Mouse (Mus musculus) stomach, embryonic 14.5 days (tissue): Measurements from ENCODE around the gene Mrpl57. TPM values are rescaled to one million over a fixed set of nuclear protein-coding genes. Genes with fewer than 3 reads are reported as not detected.
"Not testable (repeated sequence)": the region's sequence is repeated elsewhere in the genome, so short reads cannot be mapped to it uniquely, and the experiment has no call there.

ENCODE experiments used
- ATAC-seq: fragments of 200-750 bp; cut with Nextera tagmentation; 2 replicates; pipeline ENCODE4 v1.8.0; 2017; ENCODE audit warnings: low read depth, moderate TSS enrichment; ENCODE audit not compliant: insufficient number of reproducible peaks, insufficient read depth, low FRiP score
- H3K27ac ChIP-seq: fragments of 300-500 bp; sonication (generic); 2 replicates; pipeline ENCODE4 v1.5.1; 2014; ENCODE audit warnings: mild to moderate bottlenecking, low read length, moderate library complexity, mixed read lengths
- H3K27me3 ChIP-seq: fragments of 300-500 bp; sonication (generic); 2 replicates; pipeline ENCODE4 v1.6.1; 2014; ENCODE audit warnings: low read length, control low read depth, mixed read lengths; ENCODE audit not compliant: control insufficient read depth, insufficient read depth
- H3K36me3 ChIP-seq: fragments of 300-500 bp; sonication (generic); 2 replicates; pipeline ENCODE4 v1.6.1; 2014; ENCODE audit warnings: mild to moderate bottlenecking, control low read depth, low read length, moderate library complexity, mixed read lengths; ENCODE audit not compliant: control insufficient read depth, insufficient read depth
- H3K4me1 ChIP-seq: fragments of 300-500 bp; sonication (generic); 2 replicates; pipeline ENCODE4 v1.6.1; 2014; ENCODE audit warnings: low read length, control low read depth, mixed read lengths; ENCODE audit not compliant: control insufficient read depth, insufficient read depth
- H3K4me2 ChIP-seq: fragments of 300-500 bp; sonication (generic); replicated peaks from 2 replicates; pipeline ENCODE4 v1.6.1; 2014; ENCODE audit warnings: low read depth, low read length, control low read depth
- H3K4me3 ChIP-seq: fragments of 300-500 bp; sonication (generic); 2 replicates; pipeline ENCODE4 v1.5.1; 2014; ENCODE audit warnings: low read depth, low read length, control low read depth
- H3K9ac ChIP-seq: fragments of 300-500 bp; sonication (generic); replicated peaks from 2 replicates; pipeline ENCODE4 v1.6.1; 2014; ENCODE audit warnings: low read depth, mild to moderate bottlenecking, control low read depth, low read length, moderate library complexity, mixed read lengths
- H3K9me3 ChIP-seq: fragments of 300-500 bp; sonication (generic); 2 replicates; pipeline ENCODE4 v1.6.1; 2016; ENCODE audit warnings: low read depth, low read length, control low read depth; ENCODE audit not compliant: control insufficient read depth
- WGBS: fragments of 180-500 bp; shearing (Covaris S2); extraction: QIAGEN DNeasy Blood & Tissue Kit; methylation state at CpG from one replicate; pipeline ENCODE4 v1.1.7; 2014; 5-methylcytosine and 5-hydroxymethylcytosine counted together
- polyA plus RNA-seq: library from polyadenylated mRNA; unstranded; fragments of >200 nt; fragmentation: Nextera tagmentation; extraction: Ambion mirVana; gene quantifications from 2 replicates; pipeline ENCODE4 v1.2.1, GENCODE M21; 2014

The Mrpl57 gene
- polyA plus RNA-seq, 1 experiment from 2014 or later = 167 TPM

DNA sequence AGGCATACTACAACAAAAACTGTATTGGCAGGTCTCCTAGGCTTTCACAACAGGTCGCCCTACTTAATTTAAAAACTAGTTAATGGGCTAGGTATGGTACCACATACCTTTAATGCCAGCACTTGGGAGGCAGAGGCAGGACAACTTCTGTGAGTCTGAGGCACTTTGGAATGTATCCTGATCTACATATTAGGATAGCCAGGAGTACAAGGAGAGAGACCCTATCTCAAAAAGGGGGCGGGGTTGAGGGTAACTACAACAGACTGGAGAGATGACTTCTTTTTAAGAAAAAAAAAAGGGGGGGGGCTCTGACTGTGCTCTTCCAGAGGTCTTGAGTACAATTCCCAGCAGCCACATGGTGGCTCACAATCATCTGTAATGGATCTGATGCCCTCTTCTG, 22.6 kb downstream of the Mrpl57 start:
- Histone ChIP-seq H3K4me3 (no peak overlapping the region), H3K4me2 (no peak overlapping the region), H3K27ac (no peak overlapping the region), H3K9ac (no peak overlapping the region), H3K9me3 (no peaks in the 10 kb centered on the region), H3K4me1 (no peaks in the 10 kb centered on the region), H3K27me3 (no peaks in the 10 kb centered on the region), H3K36me3 (peaks cover 9% of the 10 kb centered on the region)
- 88% methylated on average over 2 of the region's 2 CpGs for WGBS
- ATAC-seq = no peak

DNA sequence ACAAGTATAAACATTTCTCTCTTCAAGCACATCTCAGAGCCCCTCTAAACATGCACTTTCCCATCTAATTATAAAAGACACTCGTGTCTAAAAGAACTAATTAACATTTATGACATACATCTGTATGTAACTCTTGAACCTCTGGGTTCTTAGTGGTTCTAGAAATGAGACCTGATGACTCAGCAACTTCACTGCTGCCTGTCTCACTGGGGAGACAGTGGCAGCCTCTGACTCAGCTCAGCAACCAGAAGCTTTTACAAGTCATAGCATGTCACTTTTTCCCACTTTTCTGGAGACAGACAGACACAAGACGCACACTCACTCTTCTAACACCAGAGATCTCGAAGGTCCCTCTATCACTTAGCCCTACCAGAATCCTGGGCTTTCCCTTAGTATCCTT, 24.3 kb downstream of the Mrpl57 start:
- no peak overlapping the region for H3K27ac ChIP-seq
- no peaks in the 10 kb centered on the region for H3K9me3 ChIP-seq
- peaks cover 11% of the 10 kb centered on the region for H3K36me3 ChIP-seq
- H3K4me1 ChIP-seq = no peaks in the 10 kb centered on the region
- no peak overlapping the region for H3K4me2 ChIP-seq
- no peaks in the 10 kb centered on the region for H3K27me3 ChIP-seq
- WGBS = 87% methylated on average over 3 of the region's 3 CpGs
- no peak overlapping the region for H3K9ac ChIP-seq
- no peak for ATAC-seq
- no peak overlapping the region for H3K4me3 ChIP-seq

DNA sequence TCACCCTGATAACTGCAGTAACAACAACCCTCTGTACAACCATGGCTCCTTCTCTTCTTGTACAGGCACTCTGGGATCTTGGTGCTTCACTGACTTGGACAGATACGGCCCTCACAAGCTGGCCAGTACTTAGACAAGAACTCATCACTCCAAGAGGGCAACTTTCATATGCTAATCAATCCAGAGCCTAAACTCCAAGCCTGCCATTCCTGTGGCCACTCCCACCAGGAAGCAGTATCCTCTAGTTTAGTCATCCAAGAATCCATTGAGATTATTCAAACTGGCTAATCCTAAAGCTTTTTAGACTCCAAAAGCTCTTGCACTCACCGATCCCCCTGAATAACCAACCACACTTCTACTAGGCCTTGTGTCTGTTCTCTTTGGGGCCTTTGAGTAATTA, 26.9 kb downstream of the Mrpl57 start:
- no peak for ATAC-seq
- H3K27me3 ChIP-seq = no peaks in the 10 kb centered on the region
- H3K9me3 ChIP-seq = no peaks in the 10 kb centered on the region
- WGBS = 89% methylated on average over 2 of the region's 2 CpGs
- H3K4me2 ChIP-seq = no peak overlapping the region
- H3K4me3 ChIP-seq = no peak overlapping the region
- H3K4me1 ChIP-seq = no peaks in the 10 kb centered on the region
- no peak overlapping the region for H3K9ac ChIP-seq
- peaks cover 15% of the 10 kb centered on the region for H3K36me3 ChIP-seq
- no peak overlapping the region for H3K27ac ChIP-seq

GRCm38 (mm10) chr14:57856037-57856436, 30.0 kb downstream of the Mrpl57 start:
- not testable (repeated sequence) for H3K9ac ChIP-seq, H3K27me3 ChIP-seq, H3K9me3 ChIP-seq, H3K4me2 ChIP-seq, H3K4me1 ChIP-seq, H3K27ac ChIP-seq, ATAC-seq, H3K36me3 ChIP-seq, H3K4me3 ChIP-seq

GRCm38 (mm10) chr14:57858601-57859000, 32.6 kb downstream of the Mrpl57 start:
- H3K9me3 ChIP-seq = no peaks in the 10 kb centered on the region
- no peak overlapping the region for H3K27ac ChIP-seq
- 93% methylated on average over 2 of the region's 2 CpGs for WGBS
- no peaks in the 10 kb centered on the region for H3K27me3 ChIP-seq
- no peaks in the 10 kb centered on the region for H3K4me1 ChIP-seq
- H3K4me3 ChIP-seq = no peak overlapping the region
- H3K4me2 ChIP-seq = no peak overlapping the region
- peaks cover 12% of the 10 kb centered on the region for H3K36me3 ChIP-seq
- no peak for ATAC-seq
- H3K9ac ChIP-seq = no peak overlapping the region

DNA sequence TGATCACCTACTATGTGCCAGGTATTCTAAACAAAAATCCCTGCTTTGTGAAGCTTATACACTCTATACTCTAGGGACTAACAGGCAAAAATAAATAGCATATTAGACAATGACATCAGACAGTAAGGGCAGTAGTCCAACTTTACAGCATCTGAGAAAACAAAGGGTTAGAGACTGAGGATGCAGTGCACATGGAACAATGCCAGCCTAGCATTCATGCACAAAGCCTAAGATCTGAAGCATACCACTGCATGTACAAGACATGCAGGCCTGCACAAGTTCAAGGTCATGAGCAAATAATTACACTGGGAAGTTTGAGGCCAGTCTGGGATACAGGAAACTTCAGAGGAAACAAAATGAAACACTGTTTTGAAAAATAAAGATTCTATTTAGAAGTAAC, 33.5 kb downstream of the Mrpl57 start:
- no peak overlapping the region for H3K4me2 ChIP-seq
- ATAC-seq = no peak

GRCm38 (mm10) chr14:57861987-57862412, 36.0 kb downstream of the Mrpl57 start:
- Histone ChIP-seq H3K27me3 (no peaks in the 10 kb centered on the region), H3K36me3 (peaks cover 31% of the 10 kb centered on the region), H3K4me2 (no peak overlapping the region), H3K9ac (no peak overlapping the region), H3K27ac (no peak overlapping the region), H3K4me3 (no peak overlapping the region), H3K4me1 (no peaks in the 10 kb centered on the region), H3K9me3 (no peaks in the 10 kb centered on the region)
- no peak for ATAC-seq
- 87% methylated on average over 4 of the region's 4 CpGs for WGBS

More for the DNA sequence above, 33.5 kb downstream of the Mrpl57 start:
- H3K36me3 ChIP-seq = peaks cover 15% of the 10 kb centered on the region
- no peaks in the 10 kb centered on the region for H3K9me3 ChIP-seq
- no peak overlapping the region for H3K4me3 ChIP-seq
- H3K4me1 ChIP-seq = no peaks in the 10 kb centered on the region
- no peak overlapping the region for H3K27ac ChIP-seq
- no peak overlapping the region for H3K9ac ChIP-seq
- no peaks in the 10 kb centered on the region for H3K27me3 ChIP-seq

DNA sequence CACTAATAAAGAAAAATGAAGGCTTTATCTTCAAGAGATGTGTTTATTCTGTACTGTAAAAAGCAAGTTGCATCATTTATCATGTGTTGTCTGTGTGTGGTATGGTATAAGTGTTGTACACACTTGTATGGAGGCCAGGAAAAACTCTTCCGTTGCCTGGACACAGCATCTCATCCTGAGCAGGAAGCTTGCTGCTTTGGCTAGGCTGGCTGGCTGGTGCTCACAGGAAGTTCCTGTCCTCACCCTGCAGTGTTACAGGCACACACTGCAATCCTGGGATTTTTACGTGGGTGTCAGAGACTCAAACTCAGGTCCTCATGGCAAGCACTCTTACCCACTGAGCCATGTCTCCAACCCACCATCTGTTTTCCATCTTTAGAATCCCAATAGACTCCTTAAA, 37.1 kb downstream of the Mrpl57 start:
- H3K4me3 ChIP-seq = no peak overlapping the region
- H3K9ac ChIP-seq = no peak overlapping the region
- no peaks in the 10 kb centered on the region for H3K9me3 ChIP-seq
- no peak for ATAC-seq
- H3K36me3 ChIP-seq = peaks cover 31% of the 10 kb centered on the region
- no peak overlapping the region for H3K4me2 ChIP-seq
- no peaks in the 10 kb centered on the region for H3K27me3 ChIP-seq
- 70% methylated on average over 2 of the region's 2 CpGs for WGBS
- H3K4me1 ChIP-seq = no peaks in the 10 kb centered on the region
- no peak overlapping the region for H3K27ac ChIP-seq

- no peak overlapping the region for H3K4me2 ChIP-seq
- H3K9ac ChIP-seq = no peak overlapping the region
- peaks cover 38% of the 10 kb centered on the region for H3K36me3 ChIP-seq
- no peak overlapping the region for H3K4me3 ChIP-seq
- no peak overlapping the region for H3K27ac ChIP-seq
- H3K9me3 ChIP-seq = no peaks in the 10 kb centered on the region
- 84% methylated on average over 3 of the region's 3 CpGs for WGBS
- H3K4me1 ChIP-seq = no peaks in the 10 kb centered on the region
- H3K27me3 ChIP-seq = no peaks in the 10 kb centered on the region
- ATAC-seq = no peak
Measured at GRCm38 (mm10) chr14:57865256-57865655, 39.2 kb downstream of the Mrpl57 start.
